Mouse (Mus musculus): Measurements from ENCODE around the gene Icam1. TPM values are rescaled to one million over a fixed set of nuclear protein-coding genes. Genes with fewer than 3 reads are reported as not detected.
"Not testable (repeated sequence)": the region's sequence is repeated elsewhere in the genome, so short reads cannot be mapped to it uniquely, and the experiment has no call there.

Icam1 gene
- polyA plus RNA-seq, 1 experiment, result 79.0 TPM

- no peak overlapping the region for H3K4me3 ChIP-seq (ENCODE audit: insufficient read depth, low read length)
- H3K4me1 ChIP-seq (ENCODE audit: control insufficient read depth, insufficient read depth, low read length), result peaks cover 14% of the 10 kb centered on the region
- TF ChIP-seq CTCF (IDR thresholded peaks at IDR 0.05; ENCODE audit: low read depth, low read length) (no peak), POLR2A (IDR thresholded peaks at IDR 0.05; ENCODE audit: borderline replicate concordance, low read depth, low read length) (no peak)
- H3K27ac ChIP-seq (ENCODE audit: insufficient read depth, low read depth, low read length), result no peak overlapping the region
Measured at GRCm38 (mm10) chr9:21036666-21037065, 20.9 kb downstream of the Icam1 start.

- H3K4me3 ChIP-seq (ENCODE audit: insufficient read depth, low read length), result no peak overlapping the region
- no peak overlapping the region for H3K27ac ChIP-seq (ENCODE audit: insufficient read depth, low read depth, low read length)
- H3K4me1 ChIP-seq (ENCODE audit: control insufficient read depth, insufficient read depth, low read length), result peaks cover 15% of the 10 kb centered on the region
- TF ChIP-seq CTCF (IDR thresholded peaks at IDR 0.05; ENCODE audit: low read depth, low read length) (no peak), POLR2A (IDR thresholded peaks at IDR 0.05; ENCODE audit: borderline replicate concordance, low read depth, low read length) (no peak)
Measured at GRCm38 (mm10) chr9:21037481-21037891, 21.7 kb downstream of the Icam1 start.

GRCm38 (mm10) chr9:21039779-21040178 is 24.0 kb downstream of the Icam1 start:
- TF ChIP-seq POLR2A (IDR thresholded peaks at IDR 0.05; ENCODE audit: borderline replicate concordance, low read depth, low read length) (no peak), CTCF (IDR thresholded peaks at IDR 0.05; ENCODE audit: low read depth, low read length) (no peak)
- H3K4me3 ChIP-seq (ENCODE audit: insufficient read depth, low read length), result no peak overlapping the region
- no peak overlapping the region for H3K27ac ChIP-seq (ENCODE audit: insufficient read depth, low read depth, low read length)
- H3K4me1 ChIP-seq (ENCODE audit: control insufficient read depth, insufficient read depth, low read length), result peaks cover 15% of the 10 kb centered on the region

GRCm38 (mm10) chr9:21041308-21041707 is 25.5 kb downstream of the Icam1 start:
- Histone ChIP-seq H3K27ac (ENCODE audit: insufficient read depth, low read depth, low read length) (no peak overlapping the region), H3K4me3 (ENCODE audit: insufficient read depth, low read length) (no peak overlapping the region), H3K4me1 (ENCODE audit: control insufficient read depth, insufficient read depth, low read length) (peaks cover 15% of the 10 kb centered on the region)
- no peak for TF ChIP-seq POLR2A (IDR thresholded peaks at IDR 0.05; ENCODE audit: borderline replicate concordance, low read depth, low read length)
- no peak for TF ChIP-seq CTCF (IDR thresholded peaks at IDR 0.05; ENCODE audit: low read depth, low read length)

- H3K4me3 ChIP-seq (ENCODE audit: insufficient read depth, low read length), result no peak overlapping the region
- H3K27ac ChIP-seq (ENCODE audit: insufficient read depth, low read depth, low read length), result no peak overlapping the region
- TF ChIP-seq POLR2A (IDR thresholded peaks at IDR 0.05; ENCODE audit: borderline replicate concordance, low read depth, low read length) (no peak), CTCF (IDR thresholded peaks at IDR 0.05; ENCODE audit: low read depth, low read length) (no peak)
- peaks cover 15% of the 10 kb centered on the region for H3K4me1 ChIP-seq (ENCODE audit: control insufficient read depth, insufficient read depth, low read length)
Measured at GRCm38 (mm10) chr9:21043563-21043962, 27.8 kb downstream of the Icam1 start.

GRCm38 (mm10) chr9:21044785-21045184 is 29.0 kb downstream of the Icam1 start:
- not testable (repeated sequence) for H3K27ac ChIP-seq (ENCODE audit: insufficient read depth, low read depth, low read length); H3K4me3 ChIP-seq (ENCODE audit: insufficient read depth, low read length)
- H3K4me1 ChIP-seq (ENCODE audit: control insufficient read depth, insufficient read depth, low read length), result peaks cover 15% of the 10 kb centered on the region

GRCm38 (mm10) chr9:21045235-21045634 is 29.4 kb downstream of the Icam1 start:
- no peak overlapping the region for H3K27ac ChIP-seq (ENCODE audit: insufficient read depth, low read depth, low read length)
- TF ChIP-seq CTCF (IDR thresholded peaks at IDR 0.05; ENCODE audit: low read depth, low read length), result no peak
- no peak for TF ChIP-seq POLR2A (IDR thresholded peaks at IDR 0.05; ENCODE audit: borderline replicate concordance, low read depth, low read length)
- no peak overlapping the region for H3K4me3 ChIP-seq (ENCODE audit: insufficient read depth, low read length)

GRCm38 (mm10) chr9:21051578-21051977 is 35.8 kb downstream of the Icam1 start:
- no peak for TF ChIP-seq POLR2A (IDR thresholded peaks at IDR 0.05; ENCODE audit: borderline replicate concordance, low read depth, low read length)
- TF ChIP-seq CTCF (IDR thresholded peaks at IDR 0.05; ENCODE audit: low read depth, low read length), result no peak
- H3K4me1 ChIP-seq (ENCODE audit: control insufficient read depth, insufficient read depth, low read length), result no peaks in the 10 kb centered on the region
- H3K4me3 ChIP-seq (ENCODE audit: insufficient read depth, low read length), result no peak overlapping the region
- H3K27ac ChIP-seq (ENCODE audit: insufficient read depth, low read depth, low read length), result no peak overlapping the region

More at GRCm38 (mm10) chr9:21045235-21045634, 29.4 kb downstream of the Icam1 start:
- H3K4me1 ChIP-seq (ENCODE audit: control insufficient read depth, insufficient read depth, low read length), result peaks cover 12% of the 10 kb centered on the region

GRCm38 (mm10) chr9:21062928-21063327 is 47.1 kb downstream of the Icam1 start:
- no peak overlapping the region for H3K27ac ChIP-seq (ENCODE audit: insufficient read depth, low read depth, low read length)
- peaks cover 7% of the 10 kb centered on the region for H3K4me1 ChIP-seq (ENCODE audit: control insufficient read depth, insufficient read depth, low read length)
- TF ChIP-seq POLR2A (IDR thresholded peaks at IDR 0.05; ENCODE audit: borderline replicate concordance, low read depth, low read length) (no peak), CTCF (IDR thresholded peaks at IDR 0.05; ENCODE audit: low read depth, low read length) (no peak)
- no peak overlapping the region for H3K4me3 ChIP-seq (ENCODE audit: insufficient read depth, low read length)

GRCm38 (mm10) chr9:21067006-21067684 is 51.4 kb downstream of the Icam1 start, which contains the start of gene Zglp1:
Zglp1 (minus strand) TSS chr9:21067093.
- Histone ChIP-seq H3K4me1 (ENCODE audit: control insufficient read depth, insufficient read depth, low read length) (peaks cover 13% of the 10 kb centered on the region), H3K27ac (ENCODE audit: insufficient read depth, low read depth, low read length) (no peak within 1 kb of the TSS), H3K4me3 (ENCODE audit: insufficient read depth, low read length) (no peak within 1 kb of the TSS)
- TF ChIP-seq CTCF (IDR thresholded peaks at IDR 0.05; ENCODE audit: low read depth, low read length), result no peak
- no peak for TF ChIP-seq POLR2A (IDR thresholded peaks at IDR 0.05; ENCODE audit: borderline replicate concordance, low read depth, low read length)

All from bone marrow macrophage, adult 2 months (primary cell).